Mouse (Mus musculus) CH12.LX (cell line): ENCODE data around the gene Sptbn1.

Source experiments
- CTCF ChIP-seq, 2 experiments: IDR thresholded peaks in 1 of 2; conservative IDR thresholded peaks in 1 of 2; 2 replicates each; pipeline ENCODE4 v1.5.1; 2011 to 2012; ENCODE audit warnings: low read depth in 2 of 2, low read length in 2 of 2, improper control_type of control experiment in 1 of 2, inconsistent platforms in 1 of 2, mild to moderate bottlenecking in 1 of 2, moderate library complexity in 1 of 2
- NELFE ChIP-seq: IDR thresholded peaks from 2 replicates; pipeline ENCODE4 v1.6.1; 2011; ENCODE audit warnings: low read depth, low read length, improper control_type of control experiment
- POLR2A ChIP-seq: IDR thresholded peaks from 2 replicates; pipeline ENCODE4 v1.6.1; 2011; ENCODE audit warnings: low read depth, mild to moderate bottlenecking, improper control_type of control experiment, low read length
- POLR2AphosphoS2 ChIP-seq: IDR thresholded peaks from 2 replicates; pipeline ENCODE4 v1.6.1; 2011; ENCODE audit warnings: low read depth, low read length, improper control_type of control experiment
- SIN3A ChIP-seq: IDR thresholded peaks from 2 replicates; pipeline ENCODE4 v1.6.1; 2012; ENCODE audit warnings: low read length, improper control_type of control experiment, inconsistent platforms

- no peak; the same call in 1 of the 2 replicates for TF ChIP-seq POLR2A
- no peak for TF ChIP-seq CTCF (conservative IDR thresholded peaks at IDR 0.05 in 1 of 2, IDR thresholded peaks at IDR 0.05 in 1 of 2; ENCODE audit: low read depth in 2 of 2, low read length in 2 of 2)
- no peak; the same call in none of the 2 replicates for TF ChIP-seq SIN3A
- TF ChIP-seq POLR2AphosphoS2: no peak
- TF ChIP-seq NELFE: no peak
Observed at GRCm38 (mm10) chr11:30195756-30196155, 72.2 kb downstream of the Sptbn1 start.
